Mouse (Mus musculus): ENCODE measurements around the gene Usb1.

DNA sequence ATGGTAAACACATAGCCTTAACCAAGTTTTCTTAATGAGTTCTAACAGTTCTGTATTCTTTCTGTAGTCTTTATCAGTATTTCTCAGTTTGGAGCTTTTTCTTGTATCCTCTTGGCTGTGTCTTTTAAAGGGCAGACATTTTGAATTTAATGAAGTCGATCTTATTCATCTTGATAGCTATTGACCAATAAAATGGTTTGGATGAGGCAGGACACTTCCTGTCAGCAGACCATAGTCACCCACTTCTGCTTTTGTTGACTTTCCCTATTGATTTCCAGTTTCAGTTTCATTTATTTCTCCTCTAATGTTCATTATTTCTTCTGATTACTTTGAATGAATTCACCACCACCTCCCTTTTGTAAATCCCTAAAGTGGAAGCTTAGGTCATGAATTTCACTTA, 3.6 kb downstream of the Usb1 start:
- TF ChIP-seq CTCF (IDR thresholded peaks at IDR 0.05 in 2 of 3, conservative IDR thresholded peaks at IDR 0.05 in 1 of 3; ENCODE audit: control insufficient read depth in 1 of 3, insufficient read depth in 1 of 3, low read depth in 2 of 3, low read length in 3 of 3, poor library complexity in 1 of 3, severe bottlenecking in 1 of 3) (no peak), POLR2AphosphoS2 (IDR thresholded peaks at IDR 0.05; ENCODE audit: low read length) (no peak), ETS1 (IDR thresholded peaks at IDR 0.05; ENCODE audit: low read depth, low read length) (peak; percentile 37; the same call in 1 of the 2 replicates), E2F4 (IDR thresholded peaks at IDR 0.05; ENCODE audit: borderline replicate concordance, low read depth, low read length) (no peak), POLR2A (IDR thresholded peaks at IDR 0.05; ENCODE audit: control insufficient read depth in 1 of 2, insufficient read depth in 1 of 2, low read depth in 1 of 2, low read length in 2 of 2, poor library complexity in 1 of 2) (no peak), SIN3A (IDR thresholded peaks at IDR 0.05; ENCODE audit: low read length) (no peak), EP300 (IDR thresholded peaks at IDR 0.05; ENCODE audit: low read depth in 1 of 2, low read length in 2 of 2) (no peak), MEF2A (IDR thresholded peaks at IDR 0.05; ENCODE audit: extremely low read depth, insufficient replicate concordance, low read depth, low read length, poor library complexity, severe bottlenecking) (no peak), USF1 (IDR thresholded peaks at IDR 0.05; ENCODE audit: low read depth, low read length) (peak; percentile 38; the same call in 1 of the 2 replicates)

Measured in MEL (cell line).